Mouse (Mus musculus): Measurements from ENCODE around the gene Npy. TPM values are rescaled to one million over a fixed set of nuclear protein-coding genes. Genes with fewer than 3 reads are reported as not detected.

The Npy gene
- polyA plus RNA-seq (2015; fragmentation: Nextera tagmentation; extraction: Ambion mirVana) = 0.38 and 0.91 TPM in 2 replicates

GRCm38 (mm10) chr6:49821961-49822870 is at the start of gene Npy:
TSS of gene Npy (plus strand) at chr6:49822710.

